Mouse (Mus musculus): ENCODE data around the gene Plekhb1. TPM values are rescaled to one million over a fixed set of nuclear protein-coding genes. Genes with fewer than 3 reads are reported as not detected.

Gene Plekhb1
- polyA plus RNA-seq (2012; fragmentation: generic; extraction: Trizol), result under 1 TPM; 0.22 to 0.39 TPM

DNA sequence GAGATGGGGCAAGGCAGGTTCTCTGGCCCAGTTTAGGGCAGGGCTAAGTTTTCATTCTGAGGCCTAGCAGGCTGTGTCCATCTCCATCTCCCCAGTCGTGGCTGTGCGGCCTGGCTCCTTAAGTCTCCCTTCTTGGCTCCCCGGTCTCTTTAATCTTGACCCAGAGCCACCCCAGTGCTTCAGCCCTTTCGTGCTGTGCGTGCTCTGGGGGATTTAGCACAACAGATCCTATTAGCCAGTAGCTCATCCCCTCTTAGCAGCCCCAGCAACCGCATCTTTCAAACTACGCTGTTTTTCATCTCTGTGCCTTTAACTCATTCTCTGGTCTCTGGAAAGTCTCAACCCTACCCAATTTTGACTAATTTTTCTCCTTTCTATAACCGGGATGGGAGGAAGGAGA, at the start of gene Plekhb1:
Plekhb1 (minus strand) TSS at position 184 of the 400 bp plus-strand sequence.

DNA sequence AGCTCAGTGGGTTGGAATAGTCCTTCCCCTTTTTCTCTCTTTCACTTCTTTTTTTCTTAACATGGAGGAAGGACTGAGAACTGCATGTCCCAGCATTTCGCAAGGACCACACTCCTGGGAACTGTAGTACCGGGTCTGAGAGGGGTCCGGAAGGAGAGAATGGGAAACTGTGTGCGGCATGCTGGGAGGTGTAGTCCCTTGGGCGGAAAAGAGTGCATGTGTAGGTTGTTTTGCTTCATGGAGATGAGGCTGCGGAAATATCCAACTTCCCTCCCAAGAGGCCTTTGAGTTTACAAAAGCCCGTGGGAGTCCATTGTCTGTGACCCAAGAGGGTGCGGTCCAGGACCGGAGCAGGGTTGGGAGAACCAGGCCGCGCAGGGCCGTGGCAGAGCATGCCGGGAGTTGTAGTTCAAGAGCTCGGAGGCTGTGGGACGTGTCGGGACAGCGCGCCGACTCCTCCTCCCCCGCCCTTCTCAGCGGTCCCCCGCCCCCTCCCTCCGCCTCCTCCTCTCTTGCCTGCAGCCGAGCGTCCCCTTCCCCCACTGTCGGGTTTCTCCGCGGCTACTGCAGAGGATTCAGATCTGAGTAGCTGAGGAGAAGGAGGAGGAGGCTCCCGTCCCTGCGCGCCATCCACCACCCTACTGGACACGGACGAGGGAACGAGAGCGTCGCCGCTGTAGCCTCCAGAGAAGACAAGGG, 44.1 kb upstream of the Plekhb1 start, which contains the start of gene Fam168a:
Fam168a (plus strand) TSS at position 493 of the 699 bp plus-strand sequence.

DNA sequence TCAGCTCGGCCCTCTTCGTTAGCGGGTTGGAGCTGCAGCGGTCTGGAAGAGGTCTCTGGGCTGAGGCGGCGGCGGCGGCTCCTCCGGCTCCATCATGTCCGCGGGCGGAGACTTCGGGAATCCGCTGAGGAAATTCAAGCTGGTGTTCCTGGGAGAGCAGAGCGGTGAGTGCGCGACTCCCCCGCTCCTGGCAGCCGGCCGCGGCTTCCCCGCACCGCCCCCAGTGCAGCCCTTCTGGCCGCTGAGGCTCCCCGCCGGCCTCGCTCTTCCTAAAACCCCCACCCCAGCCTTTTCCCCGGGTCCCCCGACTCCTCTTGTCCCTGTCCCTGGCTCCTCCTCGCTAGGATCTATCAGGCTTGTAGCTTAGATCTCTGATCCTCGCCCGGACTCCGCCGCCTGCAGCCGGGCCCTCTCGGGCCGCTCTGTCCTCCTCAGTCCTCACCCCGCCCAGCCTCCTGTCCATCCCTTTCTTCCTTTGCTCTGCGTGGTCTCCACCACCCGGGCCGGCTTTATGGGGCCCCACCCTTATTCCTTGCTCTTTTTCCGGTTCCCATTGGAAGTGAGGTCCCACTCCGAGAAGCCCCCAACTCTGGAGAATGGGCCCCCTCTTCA, 54.0 kb downstream of the Plekhb1 start, which contains the start of gene Mrpl48:
Mrpl48 (minus strand) TSS at position 172 of the 612 bp plus-strand sequence.

DNA sequence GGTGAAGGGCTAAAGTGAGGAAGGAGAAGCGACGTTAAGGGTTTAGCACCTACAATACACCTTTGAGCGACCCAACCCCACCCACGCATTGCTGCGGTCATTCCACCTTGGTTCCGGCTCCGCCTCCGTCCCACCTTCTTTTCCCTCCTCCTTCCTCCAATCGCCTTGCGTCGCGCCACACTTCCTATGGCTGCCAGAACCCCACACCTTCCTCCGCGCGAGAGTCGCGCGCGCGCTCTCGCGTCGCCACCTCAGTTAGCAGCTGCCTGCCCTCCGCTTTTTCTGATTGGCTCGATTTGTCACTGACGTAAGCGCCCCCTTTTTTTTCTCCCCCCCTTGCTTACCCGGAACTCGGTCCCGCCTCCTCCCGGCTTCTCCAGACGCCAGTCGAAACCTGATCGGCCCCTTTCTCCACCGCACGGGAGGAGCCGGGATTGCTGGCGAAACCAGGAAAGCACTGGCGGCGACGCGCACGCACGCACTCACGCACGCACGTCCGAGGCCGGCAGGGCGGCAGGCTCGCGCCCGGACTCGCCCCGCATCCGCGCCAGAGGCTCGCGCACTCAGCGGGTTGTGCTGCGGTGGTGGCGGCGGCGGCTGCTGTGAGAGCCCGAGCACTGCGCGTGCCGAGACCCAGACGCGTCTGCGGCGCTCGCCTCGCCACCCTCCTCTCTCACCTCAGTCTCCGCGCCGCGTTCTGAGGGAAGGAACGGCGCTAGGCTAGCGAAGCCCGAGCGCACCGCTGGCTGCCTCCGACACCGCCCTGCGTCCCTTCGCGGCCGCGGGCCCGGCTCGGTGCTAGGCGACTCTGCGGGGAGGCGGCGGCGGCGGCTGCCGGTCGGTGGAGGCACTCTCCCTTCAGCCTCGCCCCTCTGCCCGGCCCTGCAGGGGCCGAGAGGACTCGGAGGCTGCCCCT, 54.7 kb downstream of the Plekhb1 start, which contains the start of gene Rab6a:
Rab6a (plus strand) TSS at position 197 of the 916 bp plus-strand sequence.

Other genes starting within 250 kb of the Plekhb1 start
- gene Ucp3, start 189.4 kb downstream of the Plekhb1 start, polyA plus RNA-seq (2012; fragmentation: generic; extraction: Trizol), result under 1 TPM in 1 of 2 experiments, not detected in 1; 0.05 TPM
- gene Ucp2, start 169.1 kb downstream of the Plekhb1 start, polyA plus RNA-seq (2012; fragmentation: generic; extraction: Trizol), result under 1 TPM; 0.12 to 0.78 TPM
- gene Dnajb13, start 147.5 kb downstream of the Plekhb1 start, polyA plus RNA-seq (2012; fragmentation: generic; extraction: Trizol), result not detected
- 10 to 100 TPM; 11.0 to 11.3 TPM for gene Coa4, start 125.3 kb downstream of the Plekhb1 start, polyA plus RNA-seq (2012; fragmentation: generic; extraction: Trizol)
- 10 to 100 TPM in 1 of 2 experiments, 1 to 10 TPM in 1; 5.5 to 22.9 TPM for gene Rab6a, start 55.0 kb downstream of the Plekhb1 start, polyA plus RNA-seq (2012; fragmentation: generic; extraction: Trizol)
- 10 to 100 TPM; 23.0 to 26.3 TPM for gene Mrpl48, start 54.1 kb downstream of the Plekhb1 start, polyA plus RNA-seq (2012; fragmentation: generic; extraction: Trizol)
- gene Fam168a, start 44.2 kb upstream of the Plekhb1 start, polyA plus RNA-seq (2012; fragmentation: generic; extraction: Trizol), result 10 to 100 TPM in 1 of 2 experiments, 1 to 10 TPM in 1; 3.7 to 24.4 TPM
- 1 to 10 TPM; 4.5 to 4.6 TPM for gene Relt, start 201.0 kb upstream of the Plekhb1 start, polyA plus RNA-seq (2012; fragmentation: generic; extraction: Trizol)